Mouse (Mus musculus): Measurements from ENCODE around the gene Rora. TPM values are rescaled to one million over a fixed set of nuclear protein-coding genes. Genes with fewer than 3 reads are reported as not detected.

The Rora gene
- polyA plus RNA-seq, 1 experiment from 2014 or later, result 6.5 TPM

DNA sequence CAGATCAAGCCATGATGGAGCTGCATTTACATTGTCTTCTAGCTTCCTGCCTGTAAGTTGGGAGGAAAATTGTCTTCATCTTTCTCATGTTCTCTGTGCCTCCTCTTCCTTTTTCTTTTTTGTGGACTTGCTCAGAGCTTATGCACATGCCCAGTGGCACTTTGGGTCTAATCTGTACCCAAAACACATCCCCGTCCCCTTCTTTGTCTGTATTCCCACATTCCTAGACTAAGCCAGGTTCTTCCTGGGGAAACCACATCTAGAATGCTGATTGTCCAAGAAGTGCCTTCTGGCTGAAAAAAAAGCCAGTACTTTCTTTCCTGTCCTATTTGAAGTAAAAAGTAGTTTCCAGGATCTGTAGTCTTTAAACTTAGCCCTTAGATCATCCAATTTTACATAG is 367.9 kb downstream of the Rora start:
- Histone ChIP-seq H3K27me3 (ENCODE audit: control insufficient read depth, insufficient read depth, low read length) (no peaks in the 10 kb centered on the region), H3K4me1 (ENCODE audit: control insufficient read depth, insufficient read depth, low read length) (no peaks in the 10 kb centered on the region), H3K36me3 (ENCODE audit: control insufficient read depth, insufficient read depth, low read length) (no peaks in the 10 kb centered on the region), H3K27ac (ENCODE audit: low read depth, low read length) (no peak overlapping the region), H3K4me3 (ENCODE audit: low read depth, low read length) (no peak overlapping the region), H3K9ac (ENCODE audit: low read depth, low read length) (no peak overlapping the region), H3K4me2 (no peak overlapping the region), H3K9me3 (replicated peaks; ENCODE audit: control insufficient read depth, low read length) (no peaks in the 10 kb centered on the region)
- 81% methylated on average over 1 of the region's 1 CpGs for WGBS (ENCODE audit: insufficient replicate concordance)
- no peak for ATAC-seq (replicated peaks; ENCODE audit: insufficient number of reproducible peaks, low FRiP score, low TSS enrichment)

DNA sequence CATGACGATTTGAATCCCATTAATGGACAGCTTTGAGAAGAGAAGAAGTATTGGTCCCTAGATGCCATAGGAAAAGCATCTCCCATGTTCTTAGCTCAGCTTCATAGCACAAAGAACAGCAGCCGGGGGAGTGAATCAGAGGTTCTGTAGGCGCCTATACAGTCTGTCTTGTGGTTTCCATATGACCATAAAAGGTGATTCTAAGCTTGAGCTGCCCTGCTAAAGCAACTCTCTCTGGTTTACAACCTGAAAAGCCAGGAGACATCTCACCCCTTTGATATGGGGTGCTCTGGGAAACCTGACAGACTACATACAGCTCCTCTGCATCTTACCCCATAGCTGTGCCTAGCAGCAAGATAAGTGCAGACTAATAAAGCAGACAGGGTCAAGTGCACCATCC is 369.7 kb downstream of the Rora start:
- H3K4me2 ChIP-seq, result no peak overlapping the region
- H3K36me3 ChIP-seq (ENCODE audit: control insufficient read depth, insufficient read depth, low read length), result no peaks in the 10 kb centered on the region
- no peak overlapping the region for H3K27ac ChIP-seq (ENCODE audit: low read depth, low read length)
- H3K4me1 ChIP-seq (ENCODE audit: control insufficient read depth, insufficient read depth, low read length), result no peaks in the 10 kb centered on the region
- H3K4me3 ChIP-seq (ENCODE audit: low read depth, low read length), result no peak overlapping the region
- no peaks in the 10 kb centered on the region for H3K9me3 ChIP-seq (replicated peaks; ENCODE audit: control insufficient read depth, low read length)
- H3K9ac ChIP-seq (ENCODE audit: low read depth, low read length), result no peak overlapping the region
- no peaks in the 10 kb centered on the region for H3K27me3 ChIP-seq (ENCODE audit: control insufficient read depth, insufficient read depth, low read length)
- ATAC-seq (replicated peaks; ENCODE audit: insufficient number of reproducible peaks, low FRiP score, low TSS enrichment), result no peak
- 78% methylated on average over 3 of the region's 3 CpGs for WGBS (ENCODE audit: insufficient replicate concordance)

DNA sequence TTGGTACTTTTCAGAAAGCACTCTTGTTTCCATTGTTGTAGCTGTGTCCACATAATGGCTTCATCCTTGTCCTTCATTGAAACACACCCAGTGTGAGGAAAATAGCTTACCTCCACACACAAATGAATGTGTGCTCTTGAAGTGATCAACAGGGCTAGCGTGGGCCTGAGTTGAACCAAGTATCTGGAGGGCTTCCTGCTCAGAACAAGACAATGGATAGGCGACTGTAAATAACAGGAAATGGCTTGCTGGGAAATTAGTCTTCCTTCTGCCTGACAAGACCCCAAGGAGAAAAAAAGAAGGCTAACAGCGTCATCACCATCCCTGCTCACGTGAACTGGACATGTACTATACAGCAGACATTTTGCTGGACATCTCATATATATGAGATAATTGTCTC is 374.6 kb downstream of the Rora start:
- WGBS (ENCODE audit: insufficient replicate concordance), result 56% methylated on average over 4 of the region's 4 CpGs
- ATAC-seq (replicated peaks; ENCODE audit: insufficient number of reproducible peaks, low FRiP score, low TSS enrichment), result no peak

DNA sequence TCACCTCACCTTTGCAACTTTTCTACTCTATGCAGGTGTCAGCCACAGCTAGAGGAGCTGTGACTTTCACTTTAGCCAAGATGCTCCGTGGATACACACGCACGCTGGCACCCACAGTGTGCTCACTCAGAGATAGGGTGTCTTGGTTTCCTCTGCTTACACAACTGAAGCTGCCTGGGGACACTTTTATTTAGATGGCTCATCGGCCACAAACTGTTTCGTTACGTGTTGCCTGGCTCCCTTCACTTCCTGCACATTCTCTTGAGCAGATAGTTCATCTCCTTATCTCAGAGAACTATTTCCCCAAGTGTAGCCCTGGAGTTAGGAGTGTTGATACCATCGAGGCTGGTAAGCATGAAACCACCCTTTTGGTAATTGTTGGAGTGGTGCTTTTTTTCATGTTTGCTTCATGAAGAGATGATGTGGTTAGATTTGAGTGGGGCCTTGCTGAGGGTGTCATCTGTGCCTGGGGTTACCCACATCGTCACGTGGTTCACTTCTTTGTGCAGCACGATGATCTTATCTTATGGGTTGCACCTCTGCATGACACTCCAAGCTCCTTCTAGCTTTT is 380.8 kb downstream of the Rora start:
- Histone ChIP-seq H3K4me1 (ENCODE audit: control insufficient read depth, insufficient read depth, low read length) (no peaks in the 10 kb centered on the region), H3K4me2 (no peak overlapping the region), H3K36me3 (ENCODE audit: control insufficient read depth, insufficient read depth, low read length) (no peaks in the 10 kb centered on the region), H3K4me3 (ENCODE audit: low read depth, low read length) (no peak overlapping the region), H3K27me3 (ENCODE audit: control insufficient read depth, insufficient read depth, low read length) (no peaks in the 10 kb centered on the region), H3K9ac (ENCODE audit: low read depth, low read length) (no peak overlapping the region), H3K9me3 (replicated peaks; ENCODE audit: control insufficient read depth, low read length) (no peaks in the 10 kb centered on the region; the same call in 1 of the 2 replicates), H3K27ac (ENCODE audit: low read depth, low read length) (no peak overlapping the region)
- ATAC-seq (replicated peaks; ENCODE audit: insufficient number of reproducible peaks, low FRiP score, low TSS enrichment), result no peak
- 77% methylated on average over 10 of the region's 10 CpGs for WGBS (ENCODE audit: insufficient replicate concordance)

More for the DNA sequence above, 374.6 kb downstream of the Rora start:
- no peak overlapping the region for H3K27ac ChIP-seq (ENCODE audit: low read depth, low read length)
- no peaks in the 10 kb centered on the region for H3K4me1 ChIP-seq (ENCODE audit: control insufficient read depth, insufficient read depth, low read length)
- no peak overlapping the region for H3K4me2 ChIP-seq
- no peak overlapping the region for H3K4me3 ChIP-seq (ENCODE audit: low read depth, low read length)
- no peaks in the 10 kb centered on the region for H3K27me3 ChIP-seq (ENCODE audit: control insufficient read depth, insufficient read depth, low read length)
- H3K9ac ChIP-seq (ENCODE audit: low read depth, low read length), result no peak overlapping the region
- no peaks in the 10 kb centered on the region for H3K9me3 ChIP-seq (replicated peaks; ENCODE audit: control insufficient read depth, low read length)
- no peaks in the 10 kb centered on the region for H3K36me3 ChIP-seq (ENCODE audit: control insufficient read depth, insufficient read depth, low read length)

DNA sequence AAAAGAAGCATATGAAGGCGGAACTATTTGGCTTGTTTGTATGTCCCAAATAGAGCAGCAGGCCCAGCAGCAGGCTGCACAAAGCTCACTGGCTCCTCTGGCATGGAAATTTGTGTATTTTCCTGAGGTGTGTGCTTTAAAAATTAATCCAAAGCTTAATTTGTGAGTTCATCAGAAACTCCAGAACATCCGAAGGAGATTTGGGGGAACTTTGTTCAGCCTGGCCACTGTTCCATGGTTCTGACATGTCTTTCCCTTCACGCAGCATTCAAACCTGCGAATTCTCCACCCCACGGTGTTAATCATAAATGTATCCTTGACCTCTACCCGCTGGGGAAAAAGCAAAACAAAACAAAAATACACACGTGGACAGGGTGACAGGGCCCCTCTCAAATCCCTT is 381.9 kb downstream of the Rora start:
- no peak overlapping the region for H3K27ac ChIP-seq (ENCODE audit: low read depth, low read length)
- no peak overlapping the region for H3K4me3 ChIP-seq (ENCODE audit: low read depth, low read length)
- no peak overlapping the region for H3K4me2 ChIP-seq
- H3K27me3 ChIP-seq (ENCODE audit: control insufficient read depth, insufficient read depth, low read length), result no peaks in the 10 kb centered on the region
- H3K4me1 ChIP-seq (ENCODE audit: control insufficient read depth, insufficient read depth, low read length), result no peaks in the 10 kb centered on the region
- H3K9me3 ChIP-seq (replicated peaks; ENCODE audit: control insufficient read depth, low read length), result no peaks in the 10 kb centered on the region; the same call in 1 of the 2 replicates
- no peak for ATAC-seq (replicated peaks; ENCODE audit: insufficient number of reproducible peaks, low FRiP score, low TSS enrichment)
- H3K9ac ChIP-seq (ENCODE audit: low read depth, low read length), result no peak overlapping the region
- 74% methylated on average over 7 of the region's 7 CpGs for WGBS (ENCODE audit: insufficient replicate concordance)
- H3K36me3 ChIP-seq (ENCODE audit: control insufficient read depth, insufficient read depth, low read length), result no peaks in the 10 kb centered on the region

DNA sequence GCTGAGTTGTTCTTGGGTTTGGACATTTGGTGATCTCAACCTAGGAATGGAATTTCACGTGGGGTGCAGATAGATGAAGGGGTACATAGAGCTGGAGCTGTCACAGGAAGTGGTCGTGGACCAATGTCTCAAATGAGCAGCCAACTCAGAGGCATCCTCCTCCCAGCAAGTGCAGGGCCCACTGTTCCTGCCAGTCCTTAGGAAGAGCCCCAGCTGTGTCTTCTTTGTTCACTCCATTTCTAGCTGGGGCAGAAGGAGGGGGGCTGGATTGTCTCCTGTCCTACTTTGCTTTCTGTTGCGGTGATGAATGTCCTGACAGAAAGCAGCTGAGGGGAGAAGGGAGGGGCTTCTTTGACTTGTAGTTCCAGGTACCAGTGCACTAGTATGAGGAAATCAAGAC is 382.7 kb downstream of the Rora start:
- no peak for ATAC-seq (replicated peaks; ENCODE audit: insufficient number of reproducible peaks, low FRiP score, low TSS enrichment)
- no peak overlapping the region for H3K9ac ChIP-seq (ENCODE audit: low read depth, low read length)
- H3K27ac ChIP-seq (ENCODE audit: low read depth, low read length), result no peak overlapping the region
- no peaks in the 10 kb centered on the region; the same call in 1 of the 2 replicates for H3K9me3 ChIP-seq (replicated peaks; ENCODE audit: control insufficient read depth, low read length)
- no peaks in the 10 kb centered on the region for H3K4me1 ChIP-seq (ENCODE audit: control insufficient read depth, insufficient read depth, low read length)
- no peak overlapping the region for H3K4me2 ChIP-seq
- no peaks in the 10 kb centered on the region for H3K36me3 ChIP-seq (ENCODE audit: control insufficient read depth, insufficient read depth, low read length)
- H3K4me3 ChIP-seq (ENCODE audit: low read depth, low read length), result no peak overlapping the region
- 61% methylated on average over 3 of the region's 3 CpGs for WGBS (ENCODE audit: insufficient replicate concordance)
- no peaks in the 10 kb centered on the region for H3K27me3 ChIP-seq (ENCODE audit: control insufficient read depth, insufficient read depth, low read length)

- no peak for ATAC-seq (replicated peaks; ENCODE audit: insufficient number of reproducible peaks, low FRiP score, low TSS enrichment)
- Histone ChIP-seq H3K36me3 (ENCODE audit: control insufficient read depth, insufficient read depth, low read length) (no peaks in the 10 kb centered on the region), H3K4me3 (ENCODE audit: low read depth, low read length) (no peak overlapping the region), H3K9me3 (replicated peaks; ENCODE audit: control insufficient read depth, low read length) (no peaks in the 10 kb centered on the region; the same call in 1 of the 2 replicates), H3K4me2 (no peak overlapping the region), H3K9ac (ENCODE audit: low read depth, low read length) (no peak overlapping the region), H3K4me1 (ENCODE audit: control insufficient read depth, insufficient read depth, low read length) (0 out of 2 replicates have a peak, but pooled peaks cover 2% of the 10 kb centered on the region), H3K27ac (ENCODE audit: low read depth, low read length) (no peak overlapping the region), H3K27me3 (ENCODE audit: control insufficient read depth, insufficient read depth, low read length) (no peaks in the 10 kb centered on the region)
- WGBS (ENCODE audit: insufficient replicate concordance), result 79% methylated on average over 8 of the region's 8 CpGs
Observed at GRCm38 (mm10) chr9:69043920-69044613, 390.5 kb downstream of the Rora start.

DNA sequence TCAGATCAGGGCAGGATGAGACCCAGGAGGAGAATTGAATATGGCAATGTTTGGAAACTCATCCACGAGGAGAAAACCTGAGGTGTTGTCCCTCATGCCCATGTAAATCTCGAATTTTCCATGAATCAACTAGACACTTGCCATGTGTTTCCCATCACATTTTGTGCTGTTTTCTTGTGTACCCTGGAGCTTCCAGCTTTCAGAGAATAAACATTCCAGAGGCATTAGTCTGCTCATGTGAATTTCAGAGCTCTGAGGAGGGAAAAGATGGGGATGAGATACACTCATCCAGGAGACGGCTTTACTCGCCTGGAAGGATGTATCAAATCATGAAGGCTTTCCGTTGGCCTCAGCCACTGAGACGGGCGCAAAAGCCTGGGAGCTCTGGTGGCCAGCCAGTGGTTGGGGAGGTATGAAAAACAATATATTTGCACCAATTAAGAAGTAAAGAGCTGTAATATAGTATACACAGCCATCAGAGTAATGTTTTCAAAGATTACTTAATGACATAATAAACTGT is 391.1 kb downstream of the Rora start:
- H3K9me3 ChIP-seq (replicated peaks; ENCODE audit: control insufficient read depth, low read length), result no peaks in the 10 kb centered on the region

More for the DNA sequence above, 391.1 kb downstream of the Rora start:
- 81% methylated on average over 7 of the region's 7 CpGs for WGBS (ENCODE audit: insufficient replicate concordance)
- Histone ChIP-seq H3K27ac (ENCODE audit: low read depth, low read length) (no peak overlapping the region), H3K9ac (ENCODE audit: low read depth, low read length) (no peak overlapping the region), H3K4me2 (no peak overlapping the region), H3K36me3 (ENCODE audit: control insufficient read depth, insufficient read depth, low read length) (no peaks in the 10 kb centered on the region), H3K4me1 (ENCODE audit: control insufficient read depth, insufficient read depth, low read length) (0 out of 2 replicates have a peak, but pooled peaks cover 2% of the 10 kb centered on the region), H3K4me3 (ENCODE audit: low read depth, low read length) (no peak overlapping the region), H3K27me3 (ENCODE audit: control insufficient read depth, insufficient read depth, low read length) (no peaks in the 10 kb centered on the region)
- ATAC-seq (replicated peaks; ENCODE audit: insufficient number of reproducible peaks, low FRiP score, low TSS enrichment), result no peak
